Mouse (Mus musculus): ENCODE results near the gene Szrd1.

Szrd1 gene

DNA sequence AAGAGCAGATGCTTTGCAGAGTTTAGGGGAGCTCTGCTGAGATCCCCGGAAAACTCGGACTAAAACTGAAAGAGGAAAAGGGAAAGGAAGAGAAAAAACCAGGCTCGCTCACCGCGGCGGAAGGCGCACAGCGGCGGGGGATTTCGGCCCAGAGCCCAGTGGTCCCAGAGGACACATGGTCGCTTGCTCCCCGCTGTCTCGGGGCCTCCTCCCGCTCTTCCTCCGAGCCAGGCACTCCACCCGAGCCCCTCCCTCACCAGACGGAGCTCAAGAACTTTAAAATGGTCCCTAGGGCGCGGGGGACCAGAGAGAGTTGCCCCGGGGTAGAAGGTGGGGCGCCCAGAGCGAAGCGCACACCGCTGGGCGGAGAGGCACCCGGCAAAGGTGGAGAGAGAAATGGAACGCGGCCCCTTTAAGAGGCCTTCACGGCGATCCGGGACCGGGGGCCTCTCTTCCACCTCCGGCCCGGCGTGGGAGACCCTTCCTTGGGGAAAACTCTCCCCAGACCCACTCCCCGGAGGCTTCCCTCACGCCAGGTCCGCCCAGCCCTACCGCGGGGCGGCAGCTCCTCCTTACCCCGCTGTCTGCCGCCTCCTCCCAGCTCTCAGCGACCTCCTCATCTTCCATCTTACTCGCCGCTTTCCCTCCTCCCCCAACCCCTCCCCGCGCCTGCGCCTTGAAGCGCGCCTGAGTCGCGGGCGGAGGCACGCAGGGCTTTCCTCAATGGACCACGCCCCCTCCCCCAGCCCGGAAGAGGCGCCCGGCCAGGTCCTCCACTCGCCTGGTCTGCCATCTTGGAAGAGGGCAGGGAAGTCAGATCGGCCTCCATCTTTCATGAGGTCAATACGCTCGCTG is at the start of gene Szrd1:
TSS of gene Szrd1 (minus strand) at position 660 of the 855 bp plus-strand sequence.
- peak; percentile 97 for DNase-seq (ENCODE audit: low spot score)

DNA sequence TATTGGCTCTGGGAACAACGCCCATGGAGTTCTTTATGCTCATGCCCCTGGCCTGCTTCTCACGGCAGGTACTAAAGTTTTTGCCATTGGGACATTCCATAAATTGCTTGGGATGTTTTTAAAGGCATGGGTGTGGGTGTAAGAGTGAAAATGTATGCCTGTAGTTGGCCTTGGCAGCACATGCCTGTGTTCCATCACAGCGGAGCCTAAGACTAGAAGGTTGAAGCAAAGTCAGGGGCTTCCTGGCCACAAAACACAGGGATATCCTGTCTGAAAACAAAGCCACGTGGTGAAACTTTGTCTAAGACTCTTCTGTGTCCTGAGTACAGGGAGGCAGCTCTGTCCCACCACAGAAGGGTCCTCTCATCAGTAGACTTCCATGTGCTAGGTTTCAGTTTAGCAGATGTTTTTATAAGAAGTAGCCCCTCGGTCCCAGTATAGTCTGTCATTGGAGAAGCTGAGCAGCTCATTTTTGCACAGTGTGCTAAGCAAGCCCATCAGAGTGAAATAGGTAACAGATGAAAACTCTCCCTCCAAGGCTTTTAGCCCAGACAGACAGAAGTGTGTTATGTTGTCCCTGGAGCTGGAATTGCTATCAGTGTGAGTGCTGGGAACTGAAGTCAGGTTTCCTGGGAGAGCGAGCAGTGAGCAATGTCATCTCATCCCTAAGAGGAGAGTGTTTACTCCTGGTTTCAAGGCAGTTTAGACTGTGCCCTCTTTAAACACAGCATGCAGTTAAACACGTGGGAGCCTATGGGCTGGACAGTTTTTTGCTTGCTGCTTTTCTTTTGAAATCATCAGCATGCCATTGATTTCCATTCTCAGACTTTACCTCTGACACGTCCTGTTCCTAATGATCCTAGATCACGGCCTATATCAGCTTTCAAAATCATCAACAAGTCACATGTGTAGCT is 47.6 kb upstream of the Szrd1 start:
- DNase-seq (ENCODE audit: low spot score), result no peak

DNA sequence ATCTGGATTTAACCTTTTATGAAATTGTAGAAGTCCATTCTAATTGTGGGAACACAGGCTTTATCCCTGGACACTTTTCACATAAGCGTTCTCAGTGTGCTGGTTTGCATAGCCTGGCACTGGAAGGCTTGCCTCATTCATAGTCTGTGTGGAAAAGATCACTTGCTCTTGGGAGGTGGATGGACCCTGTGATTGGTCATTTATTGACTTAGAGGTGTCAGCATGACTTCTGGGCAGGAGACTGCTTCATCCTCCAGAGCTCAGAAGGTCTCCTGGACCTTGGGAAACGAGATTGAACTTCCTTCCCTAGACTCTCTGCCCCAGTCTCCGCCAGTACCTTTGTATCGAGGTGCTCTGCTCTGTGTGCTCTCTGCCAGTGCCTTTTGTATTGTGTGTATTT is 44.9 kb upstream of the Szrd1 start:
- DNase-seq (ENCODE audit: low spot score), result no peak

DNA sequence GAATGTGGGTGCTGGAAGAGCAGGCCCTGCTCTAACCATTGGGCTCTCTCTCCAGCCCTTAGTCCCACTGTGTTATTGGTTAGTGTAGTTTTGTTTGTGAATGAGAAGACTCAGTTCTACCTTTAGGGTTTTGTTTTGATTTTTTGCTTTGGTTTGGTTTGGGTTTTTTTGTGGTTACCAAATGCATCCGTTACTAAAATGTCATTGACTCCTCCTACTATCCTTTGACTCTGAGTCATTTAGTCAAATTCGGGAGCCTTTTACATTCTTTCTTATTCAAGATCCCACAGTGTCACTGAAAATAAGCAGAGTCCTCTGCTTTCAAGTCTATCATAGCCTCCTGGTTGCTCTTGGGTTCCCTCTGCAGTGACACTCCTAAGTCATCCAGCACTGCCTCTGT is 44.4 kb upstream of the Szrd1 start:
- DNase-seq (ENCODE audit: low spot score), result no peak

DNA sequence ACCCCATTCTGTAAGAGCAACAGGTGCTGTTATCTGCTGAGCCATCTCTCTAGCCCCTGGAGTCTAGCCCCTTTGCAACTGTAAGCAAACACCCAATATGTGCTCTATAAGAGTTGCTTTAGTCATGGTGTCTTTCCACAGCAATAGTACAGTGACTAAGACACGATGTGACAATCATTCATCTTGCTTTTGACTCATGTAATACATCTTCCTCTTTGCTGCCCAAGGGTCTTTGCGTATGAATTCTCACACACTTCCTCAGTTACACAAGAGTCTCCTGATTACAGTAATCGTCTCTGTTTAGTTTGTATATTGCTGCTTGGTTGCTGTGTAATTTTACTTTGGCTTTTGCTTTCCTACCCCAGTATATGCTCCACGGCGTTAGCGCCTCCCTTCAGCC is 42.4 kb upstream of the Szrd1 start:
- DNase-seq (ENCODE audit: low spot score), result no peak

DNA sequence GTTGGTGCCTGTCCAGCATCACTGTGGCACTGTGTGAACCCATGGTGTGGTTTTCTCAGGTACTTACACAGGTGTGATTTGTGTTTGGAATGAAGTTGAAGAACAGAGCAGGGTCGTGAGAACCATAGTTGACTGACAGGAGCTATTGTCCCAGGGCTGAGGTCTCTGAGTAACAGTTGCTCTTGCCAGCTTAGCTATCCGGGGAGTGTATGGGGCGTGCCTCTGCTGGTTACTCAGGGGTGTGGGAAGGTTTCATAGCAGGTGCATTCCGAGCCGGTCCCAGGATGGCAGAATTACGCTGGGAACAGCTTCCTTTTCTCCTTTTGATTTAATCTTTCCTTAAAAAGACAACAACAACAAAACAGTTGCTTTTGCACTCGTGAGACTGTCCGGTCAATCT is 41.3 kb upstream of the Szrd1 start:
- no peak for DNase-seq (ENCODE audit: low spot score)

DNA sequence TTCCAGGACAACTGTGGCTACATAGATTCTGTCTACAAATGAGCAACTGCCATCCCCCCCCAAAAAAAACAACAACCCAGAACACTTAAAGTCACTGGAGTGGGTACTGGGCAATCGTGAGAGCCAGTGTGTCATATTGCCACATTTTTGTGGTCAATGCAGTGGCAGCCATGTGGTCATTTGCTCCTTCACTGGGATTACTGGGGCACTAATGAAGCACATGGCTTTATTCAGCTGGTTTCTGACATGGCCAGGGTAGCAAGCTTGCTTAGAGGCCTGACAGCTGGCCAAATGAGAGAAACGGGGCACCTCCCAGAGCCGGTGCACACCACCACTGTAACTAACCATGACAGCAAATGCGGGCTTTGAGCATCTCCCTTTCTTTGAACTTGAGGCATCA is 38.9 kb upstream of the Szrd1 start:
- DNase-seq (ENCODE audit: low spot score), result no peak

DNA sequence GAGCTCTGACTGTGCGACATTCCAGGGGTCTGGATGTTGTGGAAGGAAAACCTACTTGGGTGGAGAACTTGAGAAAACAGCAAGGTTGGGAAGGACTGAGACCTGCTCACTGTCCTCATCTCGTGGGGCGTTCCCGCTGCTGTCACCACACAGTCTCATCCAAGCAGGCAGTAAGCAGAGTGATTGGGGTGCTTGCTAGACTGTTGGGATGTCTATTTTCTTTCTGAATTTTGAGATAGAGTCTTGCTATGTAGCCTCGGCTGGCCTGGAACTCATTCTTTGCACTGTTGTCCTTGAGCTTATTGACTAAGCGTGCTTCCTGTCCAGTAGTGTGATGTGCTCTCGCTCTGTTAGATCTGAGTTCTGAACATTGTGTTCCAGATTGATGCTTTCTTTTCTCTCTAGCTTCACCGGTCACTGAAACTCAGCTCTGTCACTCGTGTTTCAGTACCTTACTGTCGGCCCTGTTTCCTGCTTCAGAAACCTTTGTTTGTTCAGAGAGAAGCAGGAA is 36.8 kb upstream of the Szrd1 start:
- DNase-seq (ENCODE audit: low spot score), result no peak

DNA sequence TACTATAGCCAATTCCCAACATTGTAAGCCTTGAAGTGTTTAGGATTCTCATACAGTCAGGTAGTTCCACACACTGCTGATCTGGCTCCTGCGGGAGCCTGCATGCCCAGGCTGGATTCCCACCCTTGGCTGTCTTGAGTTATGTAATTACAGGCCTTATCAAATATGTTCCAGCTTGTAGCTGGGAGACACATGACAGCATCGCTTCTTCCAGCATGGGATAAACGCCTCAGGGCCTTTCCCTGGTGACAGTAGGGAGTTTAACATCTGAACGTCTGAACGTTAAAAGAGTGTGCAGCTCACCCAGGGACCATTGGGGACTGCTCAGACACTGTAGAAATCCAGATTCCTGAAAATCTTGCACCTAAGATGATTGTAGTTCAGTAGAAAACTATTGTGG is 36.2 kb upstream of the Szrd1 start:
- DNase-seq (ENCODE audit: low spot score), result no peak

DNA sequence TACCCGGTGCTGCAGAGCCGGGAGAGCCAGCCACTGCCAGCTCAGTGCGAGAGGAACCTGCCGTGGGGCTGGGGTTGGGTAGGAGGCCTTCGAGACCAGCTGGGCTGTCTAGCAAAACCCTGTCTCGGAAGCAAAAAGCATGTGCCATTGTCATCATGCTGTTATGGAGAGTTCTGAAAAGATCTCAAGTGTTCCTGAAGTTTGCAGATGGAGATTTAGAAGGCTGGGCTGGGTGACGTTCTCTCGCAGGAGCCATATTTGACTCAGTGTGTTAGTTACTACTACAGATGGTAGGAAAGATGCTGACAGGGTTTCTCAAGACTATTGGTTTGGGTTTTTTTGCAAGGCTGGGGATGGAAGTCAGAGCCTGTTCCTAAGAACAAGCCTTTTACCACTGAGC is 32.5 kb upstream of the Szrd1 start:
- no peak for DNase-seq (ENCODE audit: low spot score)

DNA sequence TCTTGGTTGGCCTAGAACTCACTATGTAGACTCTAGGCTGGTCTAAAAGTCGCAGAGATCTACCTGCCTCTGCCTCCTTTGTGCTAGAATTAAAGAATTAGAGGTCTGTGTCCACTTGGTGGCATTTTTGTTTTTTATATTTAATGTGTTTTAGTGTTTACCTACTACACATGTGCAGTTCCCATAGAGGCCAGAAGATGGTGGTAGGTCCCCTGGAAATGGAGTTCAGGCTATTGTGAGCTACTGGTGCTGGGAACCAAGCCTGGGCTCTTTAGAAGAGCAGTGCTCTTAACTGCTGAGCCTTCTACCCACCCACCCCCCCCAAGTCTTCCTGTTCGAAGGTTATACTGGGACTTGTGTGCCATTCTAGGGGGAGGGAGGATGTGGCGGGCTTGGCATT is 27.6 kb upstream of the Szrd1 start:
- DNase-seq (ENCODE audit: low spot score), result no peak

DNA sequence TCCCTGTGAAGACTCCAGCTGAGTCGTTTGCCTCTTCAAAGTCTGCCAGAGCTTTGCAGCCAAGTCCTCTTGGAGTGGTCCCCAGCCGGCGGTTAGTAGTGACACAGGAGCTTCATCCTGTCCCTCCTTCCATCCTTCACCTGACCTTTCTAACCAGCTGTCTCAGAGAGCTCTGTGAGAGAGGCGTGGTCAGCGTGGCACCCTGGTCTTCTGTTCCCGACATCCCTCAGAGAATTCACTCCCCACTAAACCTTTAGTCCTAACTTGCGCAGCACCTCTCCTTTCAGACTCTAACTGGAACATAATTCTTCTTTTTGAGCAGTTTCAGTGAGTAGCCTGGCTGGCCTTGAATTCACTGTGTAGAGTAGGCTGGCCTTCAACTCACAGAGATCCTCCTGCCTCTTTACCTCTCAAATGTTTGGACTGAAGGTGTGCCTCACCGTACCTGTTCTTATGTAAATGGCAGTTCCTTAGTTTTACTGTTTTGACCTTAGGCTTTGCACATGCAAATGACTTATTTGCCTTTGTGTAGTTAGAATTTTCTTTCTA is 26.2 kb upstream of the Szrd1 start:
- DNase-seq (ENCODE audit: low spot score), result no peak

DNA sequence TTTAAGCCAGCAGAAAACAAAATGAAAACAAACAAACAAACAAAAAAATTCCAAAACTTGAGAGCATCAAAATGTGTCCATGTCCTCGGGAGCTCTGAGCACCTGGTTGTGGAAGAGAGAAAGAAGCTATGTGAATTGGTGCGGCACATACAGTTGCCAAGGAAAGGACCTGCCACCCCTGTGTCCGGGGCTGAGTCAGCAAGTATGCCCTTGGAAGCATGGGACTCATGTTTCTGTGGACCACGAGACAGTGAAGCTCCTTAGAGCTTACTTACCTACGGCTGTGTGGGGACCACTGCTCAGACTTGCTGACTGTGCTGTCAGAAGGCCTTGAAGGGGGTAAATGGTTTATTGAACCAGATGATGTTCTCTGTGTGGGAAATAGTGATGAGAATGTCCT is 24.2 kb upstream of the Szrd1 start:
- DNase-seq (ENCODE audit: low spot score), result no peak

DNA sequence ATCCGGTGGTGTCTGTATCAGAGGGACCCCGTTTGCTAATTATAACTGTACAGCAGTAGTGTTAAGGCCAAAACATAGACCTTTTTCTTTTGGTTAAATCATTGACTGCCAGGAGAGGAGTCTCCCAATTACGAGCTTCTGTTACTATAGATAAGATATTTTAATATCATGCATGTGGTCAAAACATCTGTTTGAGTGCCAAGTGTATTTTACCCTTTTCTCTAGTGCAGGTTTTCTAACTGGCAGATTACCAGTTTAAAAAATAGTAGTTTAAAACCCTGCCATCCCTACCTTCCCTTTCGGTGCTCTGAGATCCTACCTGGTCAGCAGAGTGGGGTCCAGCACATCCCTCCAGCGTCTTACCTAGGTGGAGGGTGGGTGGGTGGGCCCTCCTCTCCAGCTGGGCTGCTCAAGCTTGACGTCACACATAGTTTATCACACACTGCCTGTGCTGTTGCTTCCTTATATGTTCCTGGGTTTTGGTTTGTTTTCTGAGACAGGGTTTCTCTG is 22.2 kb upstream of the Szrd1 start:
- no peak for DNase-seq (ENCODE audit: low spot score)

DNA sequence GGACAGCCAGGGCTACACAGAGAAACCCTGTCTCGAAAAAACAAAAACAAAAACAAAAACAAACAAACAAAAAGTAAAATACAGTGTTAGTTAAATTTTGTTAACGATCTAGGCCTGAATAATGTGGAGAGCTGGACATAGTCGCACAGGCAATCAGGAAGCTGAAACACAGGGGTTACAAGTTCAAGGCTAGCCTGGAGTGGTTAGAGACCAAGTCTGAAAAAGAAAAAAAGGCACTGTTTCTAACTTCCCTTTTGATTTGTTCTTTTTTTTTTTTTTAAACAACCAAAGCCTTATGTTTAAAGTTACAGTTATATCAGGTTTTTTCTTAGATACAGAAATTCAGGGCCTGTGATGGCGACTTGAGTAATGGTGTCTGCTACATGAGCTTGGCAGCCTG is 20.6 kb upstream of the Szrd1 start:
- no peak for DNase-seq (ENCODE audit: low spot score)

DNA sequence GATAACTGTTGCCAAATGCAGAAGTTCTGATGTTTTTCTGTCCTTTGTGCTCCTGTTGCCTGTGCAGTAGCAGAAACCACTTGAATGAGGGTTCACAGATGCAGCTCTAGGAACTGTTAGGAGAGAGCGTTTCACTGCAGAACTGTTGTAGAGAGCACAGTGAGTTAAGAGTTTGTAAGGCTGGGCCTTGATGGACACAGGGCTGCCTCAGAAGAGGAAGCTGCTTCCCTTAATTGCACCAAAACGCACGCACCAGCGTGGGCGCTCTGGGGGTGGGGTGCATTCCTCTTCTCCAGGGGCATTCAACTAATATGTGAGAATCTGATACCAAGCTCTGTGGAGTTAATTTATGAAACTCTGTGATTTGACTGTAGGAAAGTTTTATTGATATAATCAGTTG is 20.1 kb upstream of the Szrd1 start:
- no peak for DNase-seq (ENCODE audit: low spot score)

DNA sequence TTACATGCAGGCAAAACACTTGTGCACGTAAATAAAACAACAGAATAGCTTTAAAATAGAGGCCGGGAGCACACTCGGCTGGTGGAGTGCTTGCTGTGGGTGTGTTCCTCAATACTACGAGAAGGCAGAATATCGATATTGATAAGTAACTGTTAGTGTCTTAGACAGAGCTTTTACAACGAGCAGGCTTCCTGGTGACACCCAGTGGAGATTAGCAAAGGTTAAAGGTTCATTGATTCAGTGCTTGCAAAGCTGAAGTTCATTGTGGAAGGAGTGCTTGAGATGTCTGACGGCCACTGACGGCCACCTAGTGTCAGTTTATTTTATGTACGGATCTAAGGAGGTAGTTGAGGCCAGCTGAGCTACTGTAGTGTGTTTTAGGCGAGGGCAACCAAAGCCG is 19.5 kb upstream of the Szrd1 start:
- DNase-seq (ENCODE audit: low spot score), result no peak

DNA sequence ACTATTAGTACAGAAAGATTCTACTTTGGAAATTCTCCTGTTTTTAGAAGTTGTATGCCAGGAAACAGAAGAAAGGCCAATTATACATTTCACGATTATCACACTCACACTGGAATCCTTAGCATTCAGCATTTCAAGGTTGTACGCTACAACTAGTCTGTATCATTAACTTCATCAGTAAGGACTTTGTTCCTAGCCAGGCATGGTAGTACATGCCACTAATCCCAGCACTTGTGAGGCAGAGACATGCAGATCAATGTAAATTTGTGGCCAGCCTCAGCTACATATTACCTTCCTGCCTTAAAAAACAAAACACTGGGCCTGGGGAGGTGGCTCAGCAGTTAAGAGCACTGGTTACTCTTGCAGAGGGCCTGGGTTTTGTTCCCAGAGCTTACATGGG is 19.0 kb upstream of the Szrd1 start:
- DNase-seq (ENCODE audit: low spot score), result no peak

DNA sequence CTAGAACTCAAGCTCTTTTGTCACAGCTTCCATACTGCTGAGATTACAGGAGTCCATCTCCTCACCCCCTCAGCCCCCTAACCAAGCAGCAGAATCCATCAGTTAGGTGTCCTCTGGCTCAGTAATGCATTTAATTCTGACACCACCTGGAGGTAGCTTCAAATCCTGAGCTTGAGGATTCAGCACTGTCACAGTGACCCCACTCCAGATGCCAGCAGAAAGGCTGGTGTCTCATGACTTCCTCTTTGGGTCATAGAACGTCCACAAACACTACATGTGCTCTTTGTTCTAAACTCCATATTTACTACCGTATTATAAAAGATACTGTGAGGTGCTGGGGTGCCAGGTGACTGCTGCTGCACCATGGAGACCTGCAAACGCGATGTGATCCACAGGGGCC is 17.9 kb upstream of the Szrd1 start:
- no peak for DNase-seq (ENCODE audit: low spot score)

DNA sequence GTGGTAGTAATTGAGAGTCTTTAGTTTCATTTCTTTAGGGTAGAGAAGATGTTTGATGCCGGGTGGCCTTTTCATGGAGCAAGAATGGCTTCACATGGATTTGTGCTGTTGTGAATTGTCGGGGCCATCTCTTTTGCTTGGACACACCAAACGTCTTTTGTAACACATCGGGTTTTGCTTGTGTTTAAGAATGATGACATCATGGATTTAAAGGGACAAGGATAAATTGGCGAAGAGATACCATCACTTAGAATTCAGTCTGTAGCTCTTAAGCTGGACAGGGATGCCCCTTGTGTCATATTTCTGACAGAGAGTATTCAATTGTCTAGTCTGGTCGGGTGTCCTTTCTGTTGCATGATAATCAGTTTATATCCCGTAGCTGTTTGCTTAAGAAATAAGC is 9.5 kb upstream of the Szrd1 start:
- DNase-seq (ENCODE audit: low spot score), result no peak

DNA sequence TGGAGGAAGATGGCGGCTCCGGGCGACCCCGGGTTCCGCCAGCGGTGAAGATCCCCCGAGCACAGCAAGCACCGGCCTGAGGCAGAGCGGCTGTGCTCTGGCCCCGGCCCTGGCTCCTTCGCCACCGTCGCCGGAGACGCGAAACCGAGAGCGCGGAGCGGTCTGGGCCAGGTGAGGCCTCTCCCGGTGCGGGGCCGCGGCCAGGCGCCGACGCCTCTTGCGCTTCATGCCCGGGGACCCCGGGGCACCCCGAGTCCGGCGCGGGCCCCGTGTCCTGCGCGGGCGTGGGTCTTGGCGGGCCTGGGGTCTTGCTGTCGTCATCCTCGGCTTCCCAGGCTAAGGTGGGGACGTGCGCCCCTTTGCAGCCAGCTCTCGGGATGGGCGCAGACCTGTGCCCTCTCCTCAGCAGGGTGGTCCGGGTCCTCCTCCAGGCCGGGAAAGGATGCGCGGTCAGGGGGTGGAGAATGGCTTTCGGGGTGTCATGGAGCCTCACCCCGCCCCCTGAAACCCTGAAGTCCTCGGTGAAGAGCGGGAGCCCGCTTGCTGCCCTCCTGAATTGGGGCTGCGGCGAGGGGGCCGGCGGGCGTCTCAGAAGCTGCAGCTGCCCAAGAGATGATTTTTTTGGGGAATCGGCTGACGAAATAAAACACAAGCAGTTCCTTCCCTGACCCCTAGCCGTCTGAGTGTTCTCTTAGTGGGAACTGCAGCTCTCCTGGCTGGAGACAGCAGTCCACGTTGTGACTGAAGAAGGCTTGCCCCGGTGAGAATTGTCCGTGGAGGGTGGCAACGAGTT is 8.6 kb upstream of the Szrd1 start:
- DNase-seq (ENCODE audit: low spot score), result no peak

All from urinary bladder, postnatal 10 days (tissue).